21 mouse cellular contexts compared by ENCODE assay signal in the genomic region with DNA sequence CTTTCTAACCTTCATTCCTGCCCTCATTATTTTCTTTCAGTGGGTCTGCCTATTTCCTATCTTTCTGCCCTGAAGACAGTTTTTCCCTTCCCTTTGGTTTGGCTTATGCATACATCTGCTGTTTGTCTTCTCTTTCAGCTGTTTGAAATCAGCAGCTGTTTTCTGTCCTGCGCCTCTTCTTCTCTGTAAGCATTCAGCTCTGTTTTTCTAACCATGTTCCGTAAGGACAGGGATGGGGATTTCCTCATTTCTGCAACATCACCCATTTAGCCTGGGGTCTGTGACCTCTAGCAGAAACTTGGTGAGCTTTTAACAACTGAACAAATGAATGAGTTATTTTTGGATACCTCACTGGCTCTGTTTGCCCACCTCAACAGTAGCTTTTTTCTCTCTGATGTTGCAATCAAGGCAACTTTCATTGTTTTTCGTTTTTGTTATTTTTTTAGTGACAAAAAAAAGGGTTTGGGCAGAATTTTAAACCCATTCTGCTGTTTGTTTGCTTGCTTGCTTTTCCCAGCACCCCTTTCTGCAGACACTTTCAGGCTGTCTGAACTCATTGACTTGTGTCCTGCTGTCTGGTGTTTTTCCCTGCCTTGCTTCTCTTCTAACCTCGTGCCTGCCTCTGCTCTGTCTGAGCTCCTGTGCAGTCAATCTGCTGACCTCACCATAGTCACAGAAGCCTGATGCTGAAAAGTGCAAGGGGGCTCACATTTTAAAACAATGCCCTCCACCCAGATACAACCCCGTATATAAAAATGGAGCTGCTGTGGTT. TPM values are rescaled to one million over a fixed set of nuclear protein-coding genes. Genes with fewer than 3 reads are reported as not detected.
DNase-seq lines count a peak whose midpoint lies in the region; ATAC-seq and TF ChIP-seq lines count a peak whose summit lies in the region.
"Had no signal": no experiment of that assay in that cellular context is flagged by ENCODE, and none has a peak within 500 bp of the region (broad histone marks: within the 10 kb centered on the region; RNA-seq: fewer than 3 reads in every experiment).

No protein-coding gene starts in this region.

- TF ChIP-seq POLR2A in lung, adult 2 months (IDR thresholded peaks at IDR 0.05; ENCODE audit: borderline replicate concordance, extremely low read depth, low read depth, low read length) = no peak

- H3K9me3 ChIP-seq in intestine, embryonic 16.5 days (ENCODE audit: control insufficient read depth, low read length) = 0 out of 2 replicates have a peak, but pooled peaks cover 1% of the 10 kb centered on the region
- H3K9me3 ChIP-seq in intestine, postnatal 0 days (ENCODE audit: control insufficient read depth) = no peaks in the 10 kb centered on the region
- H3K9me3 ChIP-seq in lung, embryonic 14.5 days (ENCODE audit: low read depth, low read length) = no peaks in the 10 kb centered on the region
- H3K9me3 ChIP-seq: hindbrain, embryonic 15.5 days had no signal

- no peak overlapping the region for H3K9ac ChIP-seq in intestine, embryonic 16.5 days (ENCODE audit: low read depth, low read length)
- H3K9ac ChIP-seq in intestine, postnatal 0 days (ENCODE audit: low read depth, low read length) = no peak overlapping the region
- no peak overlapping the region for H3K9ac ChIP-seq in lung, embryonic 14.5 days
- H3K9ac ChIP-seq: hindbrain, embryonic 15.5 days; liver, postnatal 0 days had no signal

- H3K4me2 ChIP-seq in intestine, embryonic 16.5 days (ENCODE audit: low read depth, low read length) = no peak overlapping the region
- no peak overlapping the region for H3K4me2 ChIP-seq in intestine, postnatal 0 days (replicated peaks; ENCODE audit: low read depth)
- H3K4me2 ChIP-seq in lung, embryonic 14.5 days = no peak overlapping the region
- H3K4me2 ChIP-seq: hindbrain, embryonic 15.5 days had no signal

- 48% methylated on average over 5 of the region's 5 CpGs for WGBS in intestine, embryonic 16.5 days
- WGBS in intestine, postnatal 0 days = 47% methylated on average over 5 of the region's 5 CpGs
- WGBS in lung, embryonic 14.5 days = 38% methylated on average over 5 of the region's 5 CpGs
- 44% methylated on average over 5 of the region's 5 CpGs for WGBS in lung, adult 2 months

- TF ChIP-seq CTCF in intestine, postnatal 0 days (IDR thresholded peaks at IDR 0.05; ENCODE audit: low read depth) = no peak
- no peak for TF ChIP-seq CTCF in lung, embryonic 14.5 days (IDR thresholded peaks at IDR 0.05; ENCODE audit: low read depth)
- no peak for TF ChIP-seq CTCF in lung, adult 2 months (IDR thresholded peaks at IDR 0.05; ENCODE audit: insufficient read depth, low read length)

- peak; percentile 2 for DNase-seq in embryo, embryonic 10.5 days (ENCODE audit: low spot score)
- DNase-seq in embryo, embryonic 11 days = no peak
- DNase-seq in lung, embryonic 14.5 days = peak; percentile 83
- DNase-seq in lung, adult 2 months = no peak
- DNase-seq in frontal cortex, postnatal 10 days (ENCODE audit: low spot score in 2 of 2) = no peak
- DNase-seq in cerebellum, adult 8-10 months = no peak
- DNase-seq: adrenal gland, adult 2 months; cerebellum, postnatal 14 days; layer of hippocampus, postnatal 36 days; liver; liver, postnatal 0 days; right cerebral cortex, adult 18-20 months had no signal

- no peak for ATAC-seq in intestine, embryonic 16.5 days
- ATAC-seq in intestine, postnatal 0 days = no peak
- peak; percentile 63; the same call in 1 of the 2 replicates for ATAC-seq in lung, embryonic 14.5 days (ENCODE audit: insufficient read depth)
- ATAC-seq: forebrain, embryonic 14.5 days; liver, postnatal 0 days had no signal

- peak overlapping the region; percentile 33 for H3K27ac ChIP-seq in intestine, embryonic 16.5 days (ENCODE audit: low read length)
- no peak overlapping the region for H3K27ac ChIP-seq in intestine, postnatal 0 days (ENCODE audit: low read depth, low read length)
- H3K27ac ChIP-seq in lung, embryonic 14.5 days (ENCODE audit: low read depth) = peak overlapping the region; percentile 59
- H3K27ac ChIP-seq: hindbrain, embryonic 15.5 days had no signal

- no peaks in the 10 kb centered on the region for H3K36me3 ChIP-seq in intestine, embryonic 16.5 days (ENCODE audit: control insufficient read depth, insufficient read depth, low read length)
- H3K36me3 ChIP-seq in intestine, postnatal 0 days (ENCODE audit: control insufficient read depth, insufficient read depth) = no peaks in the 10 kb centered on the region
- H3K36me3 ChIP-seq in lung, embryonic 14.5 days (ENCODE audit: insufficient read depth) = no peaks in the 10 kb centered on the region
- H3K36me3 ChIP-seq: hindbrain, embryonic 15.5 days had no signal

- no peak overlapping the region for H3K4me3 ChIP-seq in intestine, embryonic 16.5 days (ENCODE audit: low read length)
- H3K4me3 ChIP-seq in intestine, postnatal 0 days (ENCODE audit: low read depth, low read length) = no peak overlapping the region
- no peak overlapping the region for H3K4me3 ChIP-seq in lung, embryonic 14.5 days (ENCODE audit: low read depth, low read length)
- no peak overlapping the region for H3K4me3 ChIP-seq in lung, adult 2 months (replicated peaks; ENCODE audit: extremely low read depth, low read depth, low read length)
- H3K4me3 ChIP-seq: erythroblast, embryonic 14.5 days; hindbrain, embryonic 15.5 days had no signal

- H3K4me1 ChIP-seq in intestine, embryonic 16.5 days (ENCODE audit: control insufficient read depth, insufficient read depth, low read length) = 0 out of 2 replicates have a peak, but pooled peaks cover 3% of the 10 kb centered on the region
- no peaks in the 10 kb centered on the region for H3K4me1 ChIP-seq in intestine, postnatal 0 days (replicated peaks; ENCODE audit: control insufficient read depth, insufficient read depth, low read length)
- H3K4me1 ChIP-seq in lung, embryonic 14.5 days (ENCODE audit: insufficient read depth) = no peaks in the 10 kb centered on the region
- peaks cover 2% of the 10 kb centered on the region for H3K4me1 ChIP-seq in lung, adult 2 months (ENCODE audit: control insufficient read depth, insufficient read depth, low read length)
- H3K4me1 ChIP-seq: hindbrain, embryonic 15.5 days had no signal

- no peaks in the 10 kb centered on the region for H3K27me3 ChIP-seq in intestine, embryonic 16.5 days (replicated peaks; ENCODE audit: control insufficient read depth, insufficient read depth, low read length)
- no peaks in the 10 kb centered on the region for H3K27me3 ChIP-seq in intestine, postnatal 0 days (replicated peaks; ENCODE audit: control insufficient read depth, insufficient read depth, low read length)
- no peaks in the 10 kb centered on the region for H3K27me3 ChIP-seq in lung, embryonic 14.5 days (ENCODE audit: insufficient read depth, low read length)
- H3K27me3 ChIP-seq: hindbrain, embryonic 15.5 days had no signal

RNA-seq across cellular contexts. Expression of a gene that starts 14.8 kb away (rescaled TPM):
- polyA plus RNA-seq in intestine, embryonic 16.5 days (2015; fragmentation: Nextera tagmentation; extraction: Ambion mirVana) = not detected in 2 replicates
- polyA plus RNA-seq in intestine, postnatal 0 days (2015; fragmentation: Nextera tagmentation; extraction: Ambion mirVana) = not detected in 2 replicates
- polyA plus RNA-seq in lung, embryonic 14.5 days (2014; fragmentation: Nextera tagmentation; extraction: Ambion mirVana) = not detected in 2 replicates
- not detected in 2 replicates for polyA plus RNA-seq in lung, adult 2 months (2012; rRNA removed)
- polyA plus RNA-seq: adrenal gland, adult 2 months; erythroblast, embryonic 14.5 days; forebrain, embryonic 14.5 days; heart, postnatal 0 days; hindbrain, embryonic 15.5 days; large intestine, adult 2 months; liver, postnatal 0 days; neural tube, embryonic 11.5 days; small intestine, adult 2 months had no signal

RNA-seq across cellular contexts. Expression of a gene that starts 39.7 kb away (rescaled TPM):
- 0.33 and 0.55 TPM in 2 replicates for polyA plus RNA-seq in intestine, embryonic 16.5 days (2015; fragmentation: Nextera tagmentation; extraction: Ambion mirVana)
- 0.12 and 0.17 TPM in 2 replicates for polyA plus RNA-seq in intestine, postnatal 0 days (2015; fragmentation: Nextera tagmentation; extraction: Ambion mirVana)
- polyA plus RNA-seq in lung, embryonic 14.5 days (2014; fragmentation: Nextera tagmentation; extraction: Ambion mirVana) = 1.1 and 2.3 TPM in 2 replicates
- 3.1 and 4.0 TPM in 2 replicates for polyA plus RNA-seq in lung, adult 2 months (2012; rRNA removed)
- polyA plus RNA-seq: erythroblast, embryonic 14.5 days; liver, postnatal 0 days had no signal

Comparison
In these comparisons a context has a peak if more than half of its experiments do, and no peak if none do; other contexts are left out.
1. DNase-seq: peak in embryo, embryonic 10.5 days (single experiment) and lung, embryonic 14.5 days (single experiment); none in embryo, embryonic 11 days (single experiment), lung, adult 2 months (single experiment), frontal cortex, postnatal 10 days (0 of 2) and cerebellum, adult 8-10 months (single experiment).